Mouse (Mus musculus): ENCODE measurements around the gene Pfdn2. TPM values are rescaled to one million over a fixed set of nuclear protein-coding genes. Genes with fewer than 3 reads are reported as not detected.
"Not testable (repeated sequence)": the region's sequence is repeated elsewhere in the genome, so short reads cannot be mapped to it uniquely, and the experiment has no call there.

Gene Pfdn2
- total RNA-seq (2021): 100 to 1,000 TPM; 110 to 128 TPM
- long read RNA-seq, experiment 1, transcript Pfdn2-202 (4 exons, 1,735 nt): major isoform, 76 of 85 reads
- long read RNA-seq, experiment 1, partial matches to known transcripts: 0 of 85 reads
- long read RNA-seq, experiment 1, other reads (novel, unspliced or antisense): 8 of 85 reads
- long read RNA-seq, experiment 2, transcript Pfdn2-202 (4 exons, 1,735 nt): major isoform, 66 of 77 reads
- long read RNA-seq, experiment 2, partial matches to known transcripts: 8 of 77 reads
- long read RNA-seq, experiment 2, other reads (novel, unspliced or antisense): 0 of 77 reads

DNA sequence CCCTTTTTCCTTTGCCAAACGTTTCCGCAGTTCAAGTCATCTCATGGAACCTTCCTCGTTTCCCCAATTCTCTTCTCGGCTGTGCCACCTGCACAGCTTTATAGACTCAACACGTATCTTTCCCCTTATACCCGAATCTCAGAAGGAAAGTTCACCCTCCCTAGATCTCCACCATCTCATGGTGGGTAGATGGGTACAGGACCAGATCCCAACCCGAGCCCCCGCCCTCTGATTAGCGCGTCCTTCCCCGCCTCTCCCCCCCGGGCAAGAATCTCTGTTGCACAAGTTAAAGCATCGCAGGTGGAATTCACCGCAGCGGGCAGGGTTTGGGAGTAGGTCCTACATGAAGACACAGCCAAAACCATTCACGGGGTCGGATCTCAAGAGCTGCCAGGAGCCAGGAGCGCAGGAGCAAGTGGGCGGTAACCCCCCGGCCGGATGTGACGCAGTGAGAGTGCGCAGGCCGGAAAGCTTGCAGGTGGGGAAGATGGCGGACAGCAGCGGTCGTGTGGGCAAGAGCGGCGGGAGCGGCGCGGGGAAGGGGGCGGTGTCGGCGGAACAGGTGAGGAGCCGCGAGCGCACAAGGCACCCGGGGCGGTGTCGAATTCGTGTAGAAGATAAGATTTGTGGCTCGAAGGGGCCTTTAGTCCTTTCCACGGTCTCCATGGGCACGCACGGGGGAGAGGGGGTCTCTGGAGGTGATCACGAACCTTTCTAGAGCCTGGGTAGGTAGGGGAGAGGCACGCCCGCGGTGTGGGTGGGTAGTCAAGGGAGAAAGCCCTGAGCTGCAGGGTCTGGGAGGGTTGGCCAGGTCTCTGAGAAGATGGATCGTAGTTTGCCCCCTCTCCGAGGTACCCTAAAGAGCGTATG lies at the start of gene Pfdn2, which contains the start of gene Nit1:
Gene Pfdn2, plus strand, starts transcription at position 446 of the 870 bp plus-strand sequence.
Gene Nit1, minus strand, starts transcription at position 422 of the 870 bp plus-strand sequence.
- peak; percentile 92 for DNase-seq (ENCODE audit: low spot score)

- no peak for DNase-seq (ENCODE audit: low spot score)
Observed at GRCm38 (mm10) chr1:171298226-171298625, 47.2 kb upstream of the Pfdn2 start.

DNA sequence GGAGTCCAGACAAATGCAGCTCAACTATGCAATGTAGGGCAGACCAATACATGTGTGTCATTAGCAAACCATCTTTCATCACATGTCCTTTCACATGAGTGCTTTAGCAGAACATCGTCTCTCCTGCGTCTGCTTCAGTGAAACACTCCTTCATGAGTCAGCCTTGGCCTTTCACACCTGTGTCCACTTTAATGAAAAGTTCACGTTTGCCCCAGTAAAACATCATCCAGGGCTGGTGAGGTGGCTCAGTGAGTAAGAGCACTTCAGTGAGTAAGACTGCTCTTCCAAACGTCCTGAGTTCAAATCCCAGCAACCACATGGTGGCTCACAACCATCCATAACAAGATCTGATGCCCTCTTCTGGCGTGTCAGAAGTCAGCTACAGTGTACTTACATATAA lies 39.3 kb upstream of the Pfdn2 start:
- DNase-seq (ENCODE audit: low spot score): not testable (repeated sequence)

- DNase-seq (ENCODE audit: low spot score): no peak
Observed at GRCm38 (mm10) chr1:171309321-171309720, 36.1 kb upstream of the Pfdn2 start.

DNA sequence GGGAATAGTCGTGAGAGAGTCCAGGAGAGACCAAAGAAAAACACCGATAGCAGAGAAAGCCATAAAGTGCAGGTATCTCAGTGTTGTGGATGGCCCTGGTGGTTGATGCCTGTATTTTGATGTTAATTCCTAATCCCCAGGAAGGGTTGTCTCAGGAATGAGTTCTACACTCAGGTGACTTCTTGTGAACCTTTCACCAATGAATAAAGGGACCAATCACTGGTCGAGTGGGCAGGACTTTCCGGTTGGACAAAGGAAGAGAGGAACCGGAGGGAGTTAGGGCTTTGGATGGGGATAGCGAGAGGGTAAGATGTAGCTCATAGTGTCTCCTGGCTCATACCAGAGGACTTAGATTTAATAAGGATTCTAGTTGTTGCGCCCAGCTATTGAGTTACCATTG lies 25.7 kb upstream of the Pfdn2 start:
- DNase-seq (ENCODE audit: low spot score): no peak

GRCm38 (mm10) chr1:171320151-171320550 lies 25.3 kb upstream of the Pfdn2 start:
- peak; percentile 17 for DNase-seq (ENCODE audit: low spot score)

GRCm38 (mm10) chr1:171321415-171321814 lies 24.1 kb upstream of the Pfdn2 start:
- peak; percentile 29 for DNase-seq (ENCODE audit: low spot score)

DNA sequence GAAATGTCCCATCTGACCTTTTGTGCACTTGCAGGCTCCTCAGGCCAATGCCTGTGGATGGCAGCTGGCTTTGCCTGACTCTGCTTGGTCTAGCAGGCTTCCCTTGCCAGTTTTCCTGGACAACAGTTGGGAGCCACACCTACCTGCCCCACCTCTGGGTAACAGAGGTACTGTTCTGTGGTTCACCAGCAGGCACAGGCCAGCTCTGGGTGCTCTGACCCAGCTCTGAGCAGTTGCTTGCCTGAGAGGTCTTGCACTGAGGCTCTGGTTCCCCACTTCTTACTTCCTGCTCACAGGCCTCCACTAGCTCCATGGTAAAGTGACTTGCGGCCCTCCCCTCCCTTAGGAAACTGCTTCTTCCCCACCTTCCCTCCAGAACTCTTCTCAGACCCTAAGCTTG lies 23.5 kb upstream of the Pfdn2 start:
- no peak for DNase-seq (ENCODE audit: low spot score)

- DNase-seq (ENCODE audit: low spot score): no peak
Observed at GRCm38 (mm10) chr1:171325571-171325970, 19.9 kb upstream of the Pfdn2 start.

GRCm38 (mm10) chr1:171326588-171326987 lies 18.9 kb upstream of the Pfdn2 start:
- not testable (repeated sequence) for DNase-seq (ENCODE audit: low spot score)

DNA sequence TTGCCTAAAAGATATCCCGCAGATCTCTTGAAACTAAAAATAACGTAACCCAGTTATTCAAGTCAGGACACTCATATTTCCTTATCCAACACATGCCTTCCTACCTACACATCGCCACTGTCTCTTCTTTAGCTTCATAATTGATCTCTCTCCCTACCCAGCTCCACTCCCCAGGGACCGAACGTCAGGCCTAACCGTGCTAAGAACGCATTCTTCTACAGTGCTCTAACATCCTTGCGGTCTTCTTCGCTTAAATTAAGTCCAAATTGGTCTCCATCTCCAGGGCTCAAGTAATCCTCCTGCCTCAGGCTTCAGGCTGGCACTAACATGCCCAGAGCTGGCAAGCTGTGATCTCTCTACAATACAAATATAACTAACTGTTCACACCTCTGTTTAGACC lies 17.2 kb upstream of the Pfdn2 start:
- DNase-seq (ENCODE audit: low spot score): no peak

GRCm38 (mm10) chr1:171328839-171329432 lies 16.5 kb upstream of the Pfdn2 start, which contains the start of gene Dedd:
Dedd (plus strand) TSS chr1:171329145.
- peak; percentile 92 for DNase-seq (ENCODE audit: low spot score)

GRCm38 (mm10) chr1:171329433-171330215 lies 15.8 kb upstream of the Pfdn2 start:
- DNase-seq (ENCODE audit: low spot score): peak; percentile 11

GRCm38 (mm10) chr1:171330216-171330560 lies 15.3 kb upstream of the Pfdn2 start:
- DNase-seq (ENCODE audit: low spot score): peak; percentile 28

- no peak for DNase-seq (ENCODE audit: low spot score)
Observed at GRCm38 (mm10) chr1:171342262-171343207, 2.9 kb upstream of the Pfdn2 start.

DNA sequence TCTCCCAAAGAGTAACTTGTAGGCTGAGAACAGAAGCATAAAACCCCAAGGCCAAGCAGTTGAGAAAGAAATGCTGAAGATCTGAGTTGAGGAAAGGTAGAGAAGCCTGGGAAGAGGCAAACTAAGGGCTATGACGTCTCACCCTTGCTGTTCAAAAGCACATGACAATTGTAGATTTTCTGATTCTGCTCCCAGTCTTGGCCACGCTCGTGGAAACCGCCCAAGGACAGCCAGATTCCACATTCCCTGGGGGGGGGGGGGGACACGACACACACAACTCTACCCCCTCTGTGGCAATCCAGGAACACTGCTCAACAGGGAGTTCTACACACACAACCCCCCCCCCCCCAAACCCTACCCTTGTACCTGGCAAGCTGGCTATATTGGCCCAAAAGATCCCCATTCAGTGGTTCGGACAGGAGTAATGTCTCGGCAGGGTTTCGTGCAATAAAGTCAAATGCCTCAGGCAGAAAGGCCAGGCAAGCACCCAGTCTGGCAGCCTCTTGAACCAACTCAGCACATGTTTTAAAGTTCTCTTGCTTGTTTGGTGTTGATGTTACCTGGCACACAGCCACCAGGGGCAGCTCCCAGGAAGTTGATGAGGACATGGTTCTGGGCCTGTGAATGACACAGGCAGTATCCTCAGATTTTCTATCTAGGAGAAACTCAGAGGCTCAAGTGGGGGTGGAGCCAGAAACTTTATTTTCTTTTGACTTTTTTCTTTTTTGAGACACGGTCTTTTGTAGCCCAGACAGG lies 1.4 kb upstream of the Pfdn2 start:
- peak; percentile 29 for DNase-seq (ENCODE audit: low spot score)

DNA sequence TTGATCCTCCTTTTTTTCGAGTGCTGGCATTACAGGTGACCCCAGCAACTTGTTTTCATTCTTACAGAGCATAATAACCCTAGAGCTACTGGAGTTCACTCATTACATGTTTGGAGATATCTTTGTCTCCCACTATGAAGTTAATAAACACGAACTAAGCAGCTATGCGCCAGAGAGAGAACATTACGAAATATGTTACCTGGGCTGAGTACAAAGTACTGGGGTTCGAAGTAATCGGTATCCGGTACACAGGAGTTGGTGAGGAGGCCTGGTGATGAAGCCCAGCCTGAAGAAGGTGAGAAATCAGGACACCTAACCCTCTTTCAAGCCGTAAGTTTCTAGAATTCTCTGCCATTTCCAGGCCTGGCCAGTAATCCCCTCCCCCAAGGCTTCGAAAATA lies 755 bp upstream of the Pfdn2 start:
- no peak for DNase-seq (ENCODE audit: low spot score)

DNA sequence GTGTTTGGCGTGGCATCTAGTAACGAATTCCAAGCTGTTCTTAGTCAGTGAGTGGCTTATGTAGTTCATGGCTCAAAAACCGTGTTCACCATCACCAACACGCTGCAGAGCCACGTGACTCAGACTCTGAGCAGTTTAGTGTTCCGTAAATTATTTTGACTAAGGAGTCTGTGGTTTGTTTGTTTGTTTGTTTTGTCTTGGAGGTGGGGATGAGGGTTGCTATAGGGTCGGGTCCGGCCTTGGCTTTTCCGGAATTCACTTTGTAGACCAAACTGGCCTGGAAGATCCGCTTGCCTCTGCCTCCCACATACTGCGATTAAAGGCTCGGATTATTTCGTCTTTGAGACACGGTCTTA lies 603 bp downstream of the Pfdn2 start:
- no peak for DNase-seq (ENCODE audit: low spot score)

GRCm38 (mm10) chr1:171348665-171349064 lies 3.2 kb downstream of the Pfdn2 start:
- no peak for DNase-seq (ENCODE audit: low spot score)

GRCm38 (mm10) chr1:171349210-171349609 lies 3.7 kb downstream of the Pfdn2 start:
- DNase-seq (ENCODE audit: low spot score): peak; percentile 57
